Mouse (Mus musculus): ENCODE data around the gene P2ry6. TPM values are rescaled to one million over a fixed set of nuclear protein-coding genes. Genes with fewer than 3 reads are reported as not detected.

The P2ry6 gene
- total RNA-seq, 2 experiments from 2014 or later, result 4.1 to 4.5 TPM

- peak in 1 of 2 experiments; percentile 59 for DNase-seq
- intact Hi-C loops (cut with DNase I), result no loop called here
Observed at GRCm38 (mm10) chr7:100922907-100923306, 51.5 kb downstream of the P2ry6 start.

- DNase-seq, result no peak
- intact Hi-C loops (cut with DNase I), result no loop called here
Observed at GRCm38 (mm10) chr7:100921289-100921688, 53.2 kb downstream of the P2ry6 start.

- intact Hi-C loops (cut with DNase I), result no loop called here
- DNase-seq, result peak; percentile 63 to 69
Observed at GRCm38 (mm10) chr7:100919809-100920107, 54.7 kb downstream of the P2ry6 start.

GRCm38 (mm10) chr7:100919006-100919808 lies 55.2 kb downstream of the P2ry6 start:
- no peak for DNase-seq
- intact Hi-C loops (cut with DNase I), result no loop called here

- peak; percentile 72 to 78 for DNase-seq
- intact Hi-C loops (cut with DNase I), result no loop called here
Observed at GRCm38 (mm10) chr7:100918176-100918575, 56.3 kb downstream of the P2ry6 start.

GRCm38 (mm10) chr7:100917751-100918150 lies 56.7 kb downstream of the P2ry6 start:
- intact Hi-C loops (cut with DNase I), result no loop called here
- no peak for DNase-seq

GRCm38 (mm10) chr7:100916526-100916925 lies 57.9 kb downstream of the P2ry6 start:
- intact Hi-C loops (cut with DNase I), result no loop called here
- no peak for DNase-seq

- intact Hi-C loops (cut with DNase I), result no loop called here
- no peak for DNase-seq
Observed at GRCm38 (mm10) chr7:100915204-100915603, 59.2 kb downstream of the P2ry6 start.

GRCm38 (mm10) chr7:100911791-100912190 lies 62.7 kb downstream of the P2ry6 start:
- DNase-seq, result peak; percentile 56 to 58
- intact Hi-C loops (cut with DNase I), result no loop called here

GRCm38 (mm10) chr7:100911246-100911770 lies 63.1 kb downstream of the P2ry6 start:
- intact Hi-C loops (cut with DNase I), result no loop called here
- DNase-seq, result no peak

GRCm38 (mm10) chr7:100908567-100908966 lies 65.9 kb downstream of the P2ry6 start:
- intact Hi-C loops (cut with DNase I), result no loop called here
- peak; percentile 63 to 71 for DNase-seq

- peak; percentile 66 to 68 for DNase-seq
- intact Hi-C loops (cut with DNase I), result no loop called here
Observed at GRCm38 (mm10) chr7:100908061-100908460, 66.4 kb downstream of the P2ry6 start.

GRCm38 (mm10) chr7:100907231-100907630 lies 67.2 kb downstream of the P2ry6 start:
- peak; percentile 88 to 93 for DNase-seq
- intact Hi-C loops (cut with DNase I), result loop anchor here (1.0 to 2.0 kb wide), 3 partner anchors 25 to 144 kb away; partner anchors contain the start of gene Arhgef17

GRCm38 (mm10) chr7:100906029-100906789 lies 68.2 kb downstream of the P2ry6 start:
- intact Hi-C loops (cut with DNase I), result loop anchor here (2.0 kb wide), 2 partner anchors 59 to 145 kb away; no protein-coding TSS in a partner anchor
- no peak for DNase-seq

- no peak for DNase-seq
- intact Hi-C loops (cut with DNase I), result no loop called here
Observed at GRCm38 (mm10) chr7:100905037-100905436, 69.4 kb downstream of the P2ry6 start.

GRCm38 (mm10) chr7:100904612-100905011 lies 69.8 kb downstream of the P2ry6 start:
- intact Hi-C loops (cut with DNase I), result no loop called here
- DNase-seq, result no peak

- DNase-seq, result no peak
- intact Hi-C loops (cut with DNase I), result no loop called here
Observed at GRCm38 (mm10) chr7:100902451-100903137, 71.9 kb downstream of the P2ry6 start.

GRCm38 (mm10) chr7:100897828-100898227 lies 76.6 kb downstream of the P2ry6 start:
- no peak for DNase-seq
- intact Hi-C loops (cut with DNase I), result no loop called here

GRCm38 (mm10) chr7:100894833-100895226 lies 79.6 kb downstream of the P2ry6 start:
- no peak for DNase-seq
- intact Hi-C loops (cut with DNase I), result no loop called here

GRCm38 (mm10) chr7:100894057-100894832 lies 80.2 kb downstream of the P2ry6 start:
- peak; percentile 48 to 49 for DNase-seq
- intact Hi-C loops (cut with DNase I), result no loop called here
